Mouse (Mus musculus) cerebellum, adult 11-12 months (tissue): ENCODE results near the gene Gm21915.

ENCODE experiments used
- DNase-seq: peaks from one replicate; pipeline ENCODE4 v3.0.0; 2022

Gm21915 gene

GRCm38 (mm10) chr9:40671323-40671930 lies 1.0 kb downstream of the Gm21915 start:
- DNase-seq = no peak

GRCm38 (mm10) chr9:40675203-40675958 lies 5.0 kb downstream of the Gm21915 start:
- DNase-seq = no peak

DNA sequence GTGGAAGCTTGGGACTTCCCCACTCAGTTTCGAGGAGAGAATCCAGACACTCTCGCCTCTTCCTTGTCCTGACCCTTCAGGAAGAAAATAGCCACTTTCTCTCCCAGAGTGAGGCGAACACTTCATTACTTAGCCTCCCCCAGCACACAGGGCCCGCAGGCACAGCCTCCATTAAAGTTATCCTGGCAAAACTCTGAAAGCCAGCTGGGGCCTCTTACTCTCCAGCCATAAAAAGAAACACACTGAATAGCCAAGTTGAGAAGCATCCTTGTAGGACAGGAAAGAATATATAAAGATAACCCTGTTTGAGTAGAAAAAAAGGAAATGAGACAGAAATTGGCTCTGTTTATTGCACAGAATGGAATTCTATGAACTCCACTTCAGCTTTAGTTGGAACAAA lies 8.2 kb downstream of the Gm21915 start:
- no peak for DNase-seq

DNA sequence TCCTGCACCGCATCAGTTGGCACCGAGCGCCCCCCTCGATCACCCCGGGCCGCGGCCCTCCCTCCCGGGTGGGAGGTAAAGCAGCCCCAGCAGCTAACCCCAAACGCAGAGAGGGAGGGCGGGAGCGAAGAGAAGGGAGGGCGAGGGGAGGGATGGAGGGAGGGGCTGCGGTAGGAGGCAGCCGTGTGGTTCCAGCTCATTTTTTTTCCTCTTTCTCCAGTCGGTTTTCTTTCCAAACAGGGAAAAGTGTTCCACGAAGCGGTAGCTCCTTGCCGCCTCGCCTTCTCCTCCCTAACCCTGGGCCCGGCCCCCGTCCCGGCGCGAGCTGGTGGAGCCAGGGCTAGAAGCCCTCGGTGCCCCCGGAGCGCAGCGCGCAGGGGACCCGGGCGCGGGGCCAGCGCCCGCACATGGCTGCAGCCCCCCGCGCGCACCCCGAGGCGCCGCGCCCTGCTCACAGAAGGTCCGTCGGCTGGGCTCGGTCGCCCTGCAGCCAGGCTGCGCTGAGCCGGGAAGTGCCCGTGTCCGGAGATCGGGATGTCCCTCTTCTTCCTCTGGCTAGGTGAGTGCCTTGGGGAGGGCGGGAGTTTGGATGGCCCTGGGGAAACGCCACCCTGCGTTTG lies 15.5 kb downstream of the Gm21915 start, which contains the start of gene Clmp:
TSS of gene Clmp (plus strand) at position 162 of the 620 bp plus-strand sequence.
- DNase-seq = peak; percentile 65

- peak; percentile 58 for DNase-seq
Observed at GRCm38 (mm10) chr9:40686421-40686899, 16.0 kb downstream of the Gm21915 start.

DNA sequence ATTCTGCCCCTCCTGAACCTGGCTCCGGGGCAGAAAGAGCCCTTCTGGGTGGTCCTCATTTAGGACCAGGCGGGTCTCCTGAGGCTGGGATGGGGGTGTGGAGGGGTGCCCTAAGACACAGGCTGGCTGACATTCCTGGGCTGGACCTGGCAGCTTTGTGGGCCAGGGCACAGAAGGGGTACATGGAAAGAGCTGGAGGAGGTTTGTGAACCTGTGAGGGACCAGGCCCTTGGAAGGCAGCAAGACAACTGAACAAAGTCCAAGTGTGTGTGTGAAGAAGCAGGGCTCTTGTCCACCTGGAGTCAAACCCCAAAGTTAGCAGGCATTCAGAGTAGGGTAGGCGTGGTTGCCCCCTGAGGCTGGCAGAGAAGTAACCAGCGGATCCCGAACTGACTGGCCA lies 16.6 kb downstream of the Gm21915 start:
- peak; percentile 45 for DNase-seq

DNA sequence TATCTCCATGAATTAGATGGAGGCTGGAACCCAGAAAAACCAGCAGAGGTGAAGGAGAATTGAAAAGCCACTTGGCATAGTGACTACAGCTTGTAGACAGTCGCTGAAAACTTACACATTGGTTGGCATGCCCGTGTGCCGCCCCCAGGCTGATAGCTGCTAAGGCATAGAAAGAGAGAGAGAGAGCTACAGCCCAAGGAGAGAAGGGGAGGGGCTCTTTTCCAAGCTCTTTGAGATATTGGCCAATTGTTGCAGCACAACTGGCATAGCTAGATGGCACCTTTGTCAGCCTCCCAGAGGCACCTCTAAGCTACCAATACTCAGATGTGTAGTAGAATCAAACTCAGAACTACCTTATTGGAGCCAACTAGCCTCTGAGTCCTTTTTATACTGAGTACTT lies 17.1 kb downstream of the Gm21915 start:
- DNase-seq = no peak

- no peak for DNase-seq
Observed at GRCm38 (mm10) chr9:40690511-40690910, 20.1 kb downstream of the Gm21915 start.

DNA sequence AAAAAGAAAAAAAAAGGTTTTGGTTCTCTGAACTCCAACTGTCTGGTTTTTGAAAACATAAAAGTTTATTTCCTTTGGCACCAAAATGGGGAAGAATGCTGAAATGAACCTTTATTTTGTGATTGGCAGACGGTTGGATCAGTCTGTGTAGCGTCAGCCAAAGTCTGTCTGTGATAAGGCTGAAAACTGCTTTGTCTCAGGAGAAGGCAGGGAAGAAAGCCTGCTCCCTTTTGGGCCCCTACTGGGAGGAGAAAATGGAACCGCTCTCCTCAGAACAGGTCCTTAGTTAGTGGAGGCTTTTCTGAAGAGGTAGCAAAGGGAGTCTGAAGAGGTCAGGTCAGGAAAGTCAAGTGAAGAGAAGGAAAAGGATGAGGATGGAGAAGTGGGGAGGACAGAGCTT lies 22.6 kb downstream of the Gm21915 start:
- DNase-seq = no peak

DNA sequence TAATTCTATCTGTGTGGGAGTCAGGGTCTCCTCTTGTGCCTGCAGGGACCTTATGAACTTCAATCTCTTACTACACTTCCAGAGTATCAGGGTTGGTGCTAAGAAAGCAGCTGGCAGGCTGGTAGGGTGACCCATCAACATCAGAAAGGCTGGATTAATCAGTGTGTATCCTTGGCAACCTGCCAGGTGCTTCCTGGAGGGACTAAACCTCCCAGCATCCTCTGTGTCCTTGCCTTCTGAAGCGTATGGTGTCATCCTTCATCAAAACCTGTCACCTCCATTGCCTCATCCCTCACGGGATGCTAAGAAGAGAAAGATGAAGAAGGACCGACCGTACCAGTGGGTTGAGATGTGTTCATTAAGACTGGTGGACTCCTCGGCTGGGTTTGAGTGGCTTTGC lies 23.4 kb downstream of the Gm21915 start:
- peak; percentile 50 for DNase-seq

DNA sequence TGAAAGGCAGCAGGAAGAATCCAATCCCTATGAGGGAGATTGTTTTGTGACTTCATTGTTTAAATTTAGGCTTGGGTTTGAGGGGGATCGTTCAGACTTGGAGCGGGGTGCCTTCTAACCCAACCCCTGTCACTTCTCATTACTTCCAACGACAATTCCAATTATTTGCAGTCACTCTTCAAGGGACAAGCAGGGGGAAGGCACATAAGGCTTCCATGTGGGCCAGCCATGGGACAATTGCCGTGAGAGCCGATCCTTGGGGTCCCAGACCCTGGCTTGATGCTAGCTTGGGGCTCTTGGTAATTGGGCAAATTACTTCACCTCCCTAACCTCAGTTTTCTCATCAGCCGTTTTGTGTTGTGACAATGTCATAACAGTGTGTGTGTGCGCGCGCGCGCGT lies 23.9 kb downstream of the Gm21915 start:
- no peak for DNase-seq

DNA sequence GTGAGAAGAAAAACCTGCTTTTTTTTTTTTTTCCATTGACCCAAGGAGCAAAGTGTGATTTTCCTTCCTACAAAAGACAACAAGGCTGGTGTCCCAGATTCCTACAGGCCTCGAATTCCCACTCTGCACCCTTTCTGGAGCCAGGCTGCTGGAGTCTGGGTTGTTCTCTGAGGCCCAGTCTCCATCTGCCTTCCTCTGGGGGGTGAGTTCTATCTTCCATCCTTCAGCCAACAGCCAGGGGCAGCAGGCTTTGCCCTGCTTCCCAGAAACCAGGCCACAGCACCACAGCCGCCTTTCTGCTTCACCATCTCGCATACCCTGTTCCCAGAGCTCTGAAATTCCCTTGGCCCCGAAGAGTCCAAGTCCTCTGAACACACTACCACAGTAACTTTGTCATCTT lies 25.7 kb downstream of the Gm21915 start:
- DNase-seq = peak; percentile 54

DNA sequence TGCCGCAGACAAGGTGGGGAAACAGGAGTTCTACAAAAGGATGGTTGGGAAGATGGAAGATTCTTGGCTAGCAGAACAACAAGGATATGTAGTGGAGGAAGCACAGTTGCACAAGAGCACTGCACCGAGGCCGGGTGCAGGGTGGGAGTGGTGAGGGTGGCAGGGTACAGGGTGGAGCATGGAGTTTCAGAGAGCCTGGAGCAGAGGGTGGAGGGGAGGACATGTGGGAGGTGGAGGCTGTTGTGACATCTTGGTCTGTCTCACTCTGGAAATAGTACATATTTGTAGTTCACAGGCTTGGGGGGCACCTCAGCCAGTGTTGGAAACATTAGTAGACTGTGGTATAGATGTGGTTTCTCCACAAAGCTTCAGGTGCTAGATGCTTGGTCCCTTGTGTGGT lies 28.8 kb downstream of the Gm21915 start:
- DNase-seq = no peak

GRCm38 (mm10) chr9:40700253-40700652 lies 29.8 kb downstream of the Gm21915 start:
- no peak for DNase-seq

DNA sequence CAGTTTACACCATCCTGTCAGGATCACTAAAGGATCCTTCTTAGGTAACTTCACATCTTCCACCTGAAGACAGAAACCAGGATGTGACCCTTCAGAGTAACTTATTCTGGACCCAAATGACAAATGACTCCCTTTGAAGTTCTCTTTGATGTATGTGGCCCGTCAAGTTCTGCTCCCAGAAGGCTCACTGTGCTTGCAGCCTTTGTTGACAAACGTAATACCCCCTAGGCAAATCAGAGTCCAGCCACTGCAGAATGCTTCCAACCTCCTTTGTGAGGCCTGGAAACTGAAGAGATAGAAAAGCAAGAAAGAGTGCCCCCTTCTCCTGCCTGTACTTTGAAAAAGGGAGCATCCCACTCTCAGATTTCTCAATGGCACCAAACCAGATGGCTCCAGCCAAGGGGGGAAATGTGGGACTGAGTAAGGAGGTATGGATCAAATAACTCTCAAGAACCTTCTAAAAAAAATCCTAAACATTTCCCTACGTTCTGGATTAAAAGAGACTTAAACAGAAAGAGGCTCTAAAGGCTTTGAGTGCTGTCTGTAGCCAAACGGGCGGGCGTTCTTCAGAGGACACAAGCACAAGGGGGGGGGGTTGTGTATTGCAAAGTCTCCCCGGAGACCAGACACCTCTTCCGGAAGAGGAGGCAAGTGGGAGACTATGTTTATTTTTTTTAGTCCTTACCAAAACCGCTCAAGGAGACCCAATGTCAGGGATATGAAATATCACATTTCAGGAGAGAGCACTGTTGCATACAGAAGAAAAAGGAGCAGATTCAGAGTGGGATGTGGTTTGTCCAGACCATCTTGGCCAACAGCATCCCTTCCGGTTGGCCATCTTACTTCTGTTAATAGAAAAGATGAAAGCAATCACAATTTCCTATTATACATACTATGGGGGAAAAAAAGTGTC lies 34.2 kb downstream of the Gm21915 start:
- no peak for DNase-seq

GRCm38 (mm10) chr9:40708448-40709140 lies 38.2 kb downstream of the Gm21915 start:
- DNase-seq = peak; percentile 50

- no peak for DNase-seq
Observed at GRCm38 (mm10) chr9:40709141-40709537, 38.7 kb downstream of the Gm21915 start.

- no peak for DNase-seq
Observed at GRCm38 (mm10) chr9:40709587-40709986, 39.2 kb downstream of the Gm21915 start.

DNA sequence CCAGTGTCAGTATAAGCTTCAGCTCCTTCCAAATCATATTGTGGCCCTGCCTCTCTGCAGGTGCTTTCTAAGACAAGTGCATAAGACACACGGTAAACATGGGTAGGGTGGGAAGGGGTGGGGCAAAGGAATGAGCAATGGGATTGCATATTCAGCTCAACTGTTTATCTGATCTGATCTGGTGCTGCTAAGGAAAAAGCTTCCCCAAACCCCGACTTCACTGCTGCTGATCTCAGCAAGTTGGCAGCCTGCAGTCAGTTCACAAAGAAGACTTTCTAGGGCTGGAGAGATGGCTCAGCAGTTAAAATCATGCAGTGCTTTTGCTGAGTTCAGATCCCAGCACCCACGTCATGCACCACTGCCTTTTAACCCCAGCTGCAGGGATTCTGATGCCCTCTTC lies 39.6 kb downstream of the Gm21915 start:
- DNase-seq = no peak

DNA sequence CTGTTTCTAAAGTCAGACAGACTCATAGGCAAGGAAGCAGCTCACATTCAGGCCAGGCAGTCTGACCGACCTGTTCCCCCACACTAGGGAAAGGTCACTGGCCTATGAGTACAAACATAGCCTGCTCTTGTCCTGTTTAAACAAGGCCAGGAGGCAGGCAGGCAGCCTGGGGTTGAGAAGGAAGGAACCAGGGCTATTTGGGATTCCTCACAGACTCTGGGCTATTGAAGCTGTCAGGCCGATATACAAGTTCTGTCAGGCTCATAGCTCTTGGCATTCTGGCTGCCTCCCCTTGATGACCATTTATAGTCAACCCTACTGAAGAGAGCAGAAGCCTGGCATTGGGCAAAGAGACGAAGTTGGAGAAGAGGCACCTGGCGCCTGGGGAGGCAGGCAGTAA lies 41.2 kb downstream of the Gm21915 start:
- no peak for DNase-seq

GRCm38 (mm10) chr9:40717182-40717874 lies 46.9 kb downstream of the Gm21915 start:
- peak; percentile 59 for DNase-seq

- DNase-seq = no peak
Observed at GRCm38 (mm10) chr9:40717875-40718185, 47.4 kb downstream of the Gm21915 start.
